Mouse (Mus musculus) layer of hippocampus, postnatal 25 days (tissue): Measurements from ENCODE around the gene Btbd9. TPM values are rescaled to one million over a fixed set of nuclear protein-coding genes. Genes with fewer than 3 reads are reported as not detected.

Experiments
- DNase-seq, 2 experiments: peaks; one replicate each; pipeline ENCODE4 v3.0.0; 2022; ENCODE audit warnings: mixed read lengths in 2 of 2, low spot score in 1 of 2; ENCODE audit errors: extremely low spot score in 1 of 2
- total RNA-seq, 2 experiments: library from RNA; stranded (reverse); gene quantifications; 2 replicates each; pipeline ENCODE4 v1.2.3; 2021

Gene Btbd9
- total RNA-seq, 2 experiments from 2014 or later: 138 to 162 TPM

- peak; percentile 8 to 13 for DNase-seq
Observed at GRCm38 (mm10) chr17:30196401-30197279, 379.6 kb downstream of the Btbd9 start.

- DNase-seq: peak; percentile 5 to 7
Observed at GRCm38 (mm10) chr17:30195591-30196183, 380.6 kb downstream of the Btbd9 start.

- DNase-seq: peak; percentile 7 to 8
Observed at GRCm38 (mm10) chr17:30194629-30195445, 381.5 kb downstream of the Btbd9 start.

- DNase-seq: peak; percentile 3 to 5
Observed at GRCm38 (mm10) chr17:30194091-30194490, 382.2 kb downstream of the Btbd9 start.

- DNase-seq: peak in 1 of 2 experiments; percentile 3
Observed at GRCm38 (mm10) chr17:30193615-30194014, 382.7 kb downstream of the Btbd9 start.

- DNase-seq: peak; percentile 6 to 9
Observed at GRCm38 (mm10) chr17:30192416-30193005, 383.8 kb downstream of the Btbd9 start.

GRCm38 (mm10) chr17:30191097-30191640, 385.1 kb downstream of the Btbd9 start:
- peak in 1 of 2 experiments; percentile 6 for DNase-seq

GRCm38 (mm10) chr17:30188031-30188981, 388.0 kb downstream of the Btbd9 start:
- peak in 1 of 2 experiments; percentile 23 for DNase-seq

GRCm38 (mm10) chr17:30187581-30187980, 388.7 kb downstream of the Btbd9 start:
- DNase-seq: peak in 1 of 2 experiments; percentile 11

GRCm38 (mm10) chr17:30187154-30187553, 389.1 kb downstream of the Btbd9 start:
- no peak for DNase-seq

- no peak for DNase-seq
Observed at GRCm38 (mm10) chr17:30183561-30183960, 392.7 kb downstream of the Btbd9 start.

- DNase-seq: no peak
Observed at GRCm38 (mm10) chr17:30182063-30182462, 394.2 kb downstream of the Btbd9 start.

GRCm38 (mm10) chr17:30181554-30181953, 394.7 kb downstream of the Btbd9 start:
- DNase-seq: no peak

GRCm38 (mm10) chr17:30180197-30180596, 396.1 kb downstream of the Btbd9 start:
- no peak for DNase-seq

GRCm38 (mm10) chr17:30178402-30178801, 397.9 kb downstream of the Btbd9 start:
- no peak for DNase-seq

GRCm38 (mm10) chr17:30177435-30177834, 398.9 kb downstream of the Btbd9 start:
- no peak for DNase-seq
